Mouse (Mus musculus): ENCODE measurements at regions not wholly inside any gene's neighbourhood (a gene's known extent, or its start where the extent isn't known, plus 50 kb on each side); places are given as distances from the start of the nearest gene placed in this dataset.

- H3K9me3 ChIP-seq = no peaks in the 10 kb centered on the region
- H3K9ac ChIP-seq = no peak overlapping the region
- H3K4me2 ChIP-seq (replicated peaks) = no peak overlapping the region
- H3K27me3 ChIP-seq = no peaks in the 10 kb centered on the region
- ATAC-seq (ENCODE audit: low FRiP score, low read depth) = no peak
- no peaks in the 10 kb centered on the region for H3K36me3 ChIP-seq
- H3K4me3 ChIP-seq = no peak overlapping the region
- H3K27ac ChIP-seq = no peak overlapping the region
- WGBS = 67% methylated on average over 5 of the region's 5 CpGs
- peaks cover 23% of the 10 kb centered on the region for H3K4me1 ChIP-seq
These were observed 86.2 kb upstream of the Cpm start for GRCm38 (mm10) chr10:117542886-117543695.

DNA sequence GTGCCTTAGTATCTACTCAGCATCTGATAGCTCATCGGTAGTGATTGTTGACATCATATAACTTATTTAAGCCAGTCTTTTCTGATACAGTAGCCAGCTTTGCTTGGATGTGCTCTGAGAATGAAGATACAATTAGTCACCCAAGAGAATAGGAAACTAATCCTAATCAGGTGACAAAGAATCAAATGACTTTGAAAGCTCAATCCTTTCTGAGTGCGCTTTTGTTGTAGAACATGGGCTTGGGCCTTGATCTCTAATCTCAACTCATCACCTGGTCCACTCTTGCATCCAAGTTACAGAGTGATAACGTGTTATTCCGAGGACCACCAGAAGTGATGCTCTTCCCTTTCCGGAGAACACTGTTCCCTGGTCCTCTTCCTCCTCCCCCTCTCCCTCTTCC is 86.9 kb upstream of the Cpm start:
- H3K9ac ChIP-seq = no peak overlapping the region
- no peaks in the 10 kb centered on the region for H3K27me3 ChIP-seq
- peaks cover 17% of the 10 kb centered on the region for H3K4me1 ChIP-seq
- no peaks in the 10 kb centered on the region for H3K9me3 ChIP-seq
- H3K4me2 ChIP-seq (replicated peaks) = no peak overlapping the region
- no peaks in the 10 kb centered on the region for H3K36me3 ChIP-seq
- no peak overlapping the region for H3K4me3 ChIP-seq
- no peak overlapping the region for H3K27ac ChIP-seq
- ATAC-seq (ENCODE audit: low FRiP score, low read depth) = no peak
- WGBS = 81% methylated on average over 5 of the region's 5 CpGs

GRCm38 (mm10) chr10:117541487-117541886 is 87.8 kb upstream of the Cpm start:
- Histone ChIP-seq H3K4me2 (replicated peaks) (no peak overlapping the region), H3K9ac (no peak overlapping the region), H3K9me3 (no peaks in the 10 kb centered on the region), H3K27me3 (no peaks in the 10 kb centered on the region), H3K27ac (no peak overlapping the region), H3K4me3 (no peak overlapping the region), H3K36me3 (no peaks in the 10 kb centered on the region), H3K4me1 (peaks cover 16% of the 10 kb centered on the region)
- no peak for ATAC-seq (ENCODE audit: low FRiP score, low read depth)
- 79% methylated on average over 2 of the region's 2 CpGs for WGBS

GRCm38 (mm10) chr10:117540747-117541398 is 88.4 kb upstream of the Cpm start:
- H3K9ac ChIP-seq = no peak overlapping the region
- ATAC-seq (ENCODE audit: low FRiP score, low read depth) = no peak
- no peak overlapping the region for H3K4me2 ChIP-seq (replicated peaks)
- 79% methylated on average over 2 of the region's 2 CpGs for WGBS
- H3K27me3 ChIP-seq = no peaks in the 10 kb centered on the region
- no peaks in the 10 kb centered on the region for H3K36me3 ChIP-seq
- H3K27ac ChIP-seq = no peak overlapping the region
- H3K4me1 ChIP-seq = peaks cover 18% of the 10 kb centered on the region
- H3K4me3 ChIP-seq = no peak overlapping the region
- no peaks in the 10 kb centered on the region for H3K9me3 ChIP-seq

DNA sequence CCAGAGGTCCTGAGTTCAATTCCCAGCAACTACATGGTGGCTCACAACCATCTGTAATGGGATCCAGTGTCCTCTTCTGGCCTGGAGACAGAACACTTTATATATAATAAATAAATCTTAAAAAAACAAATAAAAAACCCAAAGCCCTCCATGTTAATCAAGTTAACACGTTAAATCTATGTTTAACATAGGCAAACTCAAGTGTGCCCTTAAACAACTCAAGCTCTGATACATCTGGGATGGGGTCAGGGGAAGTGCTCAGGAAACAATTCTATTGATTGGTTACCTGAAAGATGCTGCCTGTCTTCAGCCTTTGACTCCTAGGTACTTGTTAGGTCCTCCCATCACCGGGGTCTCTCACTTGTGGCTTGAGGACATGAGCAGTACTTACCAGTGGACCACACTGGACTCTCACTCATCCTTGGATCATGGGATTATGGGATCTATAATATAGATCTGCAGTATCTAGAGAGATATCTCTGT is 89.1 kb upstream of the Cpm start:
- Histone ChIP-seq H3K36me3 (no peaks in the 10 kb centered on the region), H3K4me1 (peaks cover 18% of the 10 kb centered on the region), H3K9ac (no peak overlapping the region), H3K4me3 (no peak overlapping the region), H3K27ac (no peak overlapping the region), H3K9me3 (no peaks in the 10 kb centered on the region), H3K27me3 (no peaks in the 10 kb centered on the region), H3K4me2 (replicated peaks) (no peak overlapping the region)
- no peak for ATAC-seq (ENCODE audit: low FRiP score, low read depth)
- 84% methylated on average over 2 of the region's 2 CpGs for WGBS

DNA sequence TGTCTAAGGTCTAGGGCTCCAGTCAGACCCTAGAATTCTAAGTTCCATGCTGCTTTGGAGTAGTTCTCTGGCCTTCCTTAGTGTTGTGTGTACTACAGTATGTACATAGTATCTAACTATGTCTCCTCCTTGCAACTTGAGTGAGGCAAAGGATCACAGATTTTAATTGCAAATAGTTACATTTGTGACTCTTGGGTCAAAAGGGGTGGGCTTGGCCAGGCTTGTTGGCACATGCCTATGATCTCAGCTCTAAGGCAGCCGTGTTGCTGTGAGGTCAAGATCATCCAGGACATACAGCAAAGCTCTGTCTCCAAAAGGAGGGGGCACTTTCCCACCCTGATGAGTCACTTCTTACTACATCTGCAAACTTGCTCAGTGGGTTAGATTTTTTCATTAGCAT is 89.8 kb upstream of the Cpm start:
- ATAC-seq (ENCODE audit: low FRiP score, low read depth) = no peak
- Histone ChIP-seq H3K9me3 (no peaks in the 10 kb centered on the region), H3K4me1 (peaks cover 16% of the 10 kb centered on the region), H3K27ac (no peak overlapping the region), H3K9ac (no peak overlapping the region), H3K4me2 (replicated peaks) (no peak overlapping the region), H3K27me3 (no peaks in the 10 kb centered on the region), H3K36me3 (no peaks in the 10 kb centered on the region), H3K4me3 (no peak overlapping the region)
- WGBS = 82% methylated on average over 1 of the region's 1 CpGs

GRCm38 (mm10) chr10:117538725-117539124 is 90.6 kb upstream of the Cpm start:
- Histone ChIP-seq H3K27me3 (no peaks in the 10 kb centered on the region), H3K4me3 (no peak overlapping the region), H3K4me1 (peaks cover 9% of the 10 kb centered on the region; the same call in 1 of the 2 replicates), H3K9ac (no peak overlapping the region), H3K36me3 (no peaks in the 10 kb centered on the region), H3K4me2 (replicated peaks) (no peak overlapping the region), H3K27ac (no peak overlapping the region), H3K9me3 (no peaks in the 10 kb centered on the region)
- WGBS = 89% methylated on average over 5 of the region's 5 CpGs
- no peak for ATAC-seq (ENCODE audit: low FRiP score, low read depth)

DNA sequence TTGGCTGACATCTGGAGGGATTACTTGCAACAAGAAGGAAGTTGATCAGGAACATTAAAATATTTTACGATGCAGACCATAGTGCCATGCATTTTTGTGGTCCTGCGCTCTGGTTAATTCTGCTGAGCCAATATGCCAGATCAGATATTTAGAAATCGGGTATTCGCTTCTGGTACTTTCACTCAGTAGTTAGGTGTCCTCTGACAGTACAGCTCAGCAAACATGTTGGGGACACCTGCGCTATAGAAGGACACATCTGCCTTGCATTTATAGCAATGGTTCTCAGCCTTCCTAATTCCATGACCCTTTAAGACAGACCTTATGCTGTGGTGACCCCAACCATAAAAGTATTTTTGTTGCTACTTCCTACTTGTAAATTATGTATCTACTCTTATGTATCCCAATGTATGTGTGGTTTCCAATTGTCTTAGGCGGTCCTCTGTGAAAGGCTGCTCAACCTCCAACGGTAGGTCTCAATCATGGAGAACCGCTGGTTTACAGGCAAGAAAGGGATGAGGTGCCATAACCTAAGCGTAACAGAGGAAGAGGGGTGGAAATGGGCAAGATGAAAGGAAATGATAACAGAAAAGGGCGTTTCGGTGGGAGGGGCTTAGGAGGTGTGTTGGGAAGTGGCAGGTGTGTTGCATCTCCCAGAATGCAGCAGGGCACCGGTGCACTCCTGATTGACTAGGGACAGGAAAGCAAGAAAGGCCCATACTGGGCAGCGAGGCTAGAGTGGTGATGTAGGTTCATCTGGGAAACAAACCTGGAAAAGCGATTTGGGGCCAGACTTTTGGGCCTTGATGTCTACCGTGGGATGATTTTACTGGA is 92.3 kb upstream of the Cpm start:
- no peaks in the 10 kb centered on the region for H3K27me3 ChIP-seq
- WGBS = 88% methylated on average over 15 of the region's 15 CpGs

DNA sequence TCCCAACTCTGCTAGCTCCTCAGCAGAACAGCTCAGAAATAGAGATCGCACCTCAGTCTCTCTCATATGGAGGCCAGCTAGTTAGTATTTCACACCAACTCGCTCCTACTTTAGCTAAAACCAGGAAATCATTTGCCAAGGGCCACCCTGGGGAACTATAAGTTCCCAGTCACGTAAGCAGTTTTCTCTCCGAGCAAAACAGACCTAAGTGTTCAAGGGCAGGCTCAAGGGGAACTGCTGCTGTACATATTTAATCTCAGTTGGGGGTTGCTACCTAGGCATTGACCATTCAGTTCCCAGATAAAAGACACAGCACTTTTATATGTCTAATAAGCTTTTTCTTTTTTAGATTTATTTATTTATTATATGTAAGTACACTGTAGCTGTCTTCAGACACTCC is 93.5 kb upstream of the Cpm start:
- H3K36me3 ChIP-seq = no peaks in the 10 kb centered on the region
- ATAC-seq (ENCODE audit: low FRiP score, low read depth) = no peak
- peaks cover 16% of the 10 kb centered on the region for H3K4me1 ChIP-seq
- no peak overlapping the region for H3K9ac ChIP-seq
- H3K9me3 ChIP-seq = no peaks in the 10 kb centered on the region
- H3K4me2 ChIP-seq (replicated peaks) = no peak overlapping the region
- WGBS = 50% methylated on average over 4 of the region's 4 CpGs
- H3K27me3 ChIP-seq = no peaks in the 10 kb centered on the region
- H3K27ac ChIP-seq = no peak overlapping the region
- no peak overlapping the region for H3K4me3 ChIP-seq

More for the DNA sequence above, 92.3 kb upstream of the Cpm start:
- no peak for ATAC-seq (ENCODE audit: low FRiP score, low read depth)
- H3K4me1 ChIP-seq = peaks cover 11% of the 10 kb centered on the region
- no peaks in the 10 kb centered on the region for H3K36me3 ChIP-seq
- no peak overlapping the region for H3K4me3 ChIP-seq
- no peak overlapping the region for H3K27ac ChIP-seq
- H3K9ac ChIP-seq = no peak overlapping the region
- no peak overlapping the region for H3K4me2 ChIP-seq (replicated peaks)
- H3K9me3 ChIP-seq = no peaks in the 10 kb centered on the region

DNA sequence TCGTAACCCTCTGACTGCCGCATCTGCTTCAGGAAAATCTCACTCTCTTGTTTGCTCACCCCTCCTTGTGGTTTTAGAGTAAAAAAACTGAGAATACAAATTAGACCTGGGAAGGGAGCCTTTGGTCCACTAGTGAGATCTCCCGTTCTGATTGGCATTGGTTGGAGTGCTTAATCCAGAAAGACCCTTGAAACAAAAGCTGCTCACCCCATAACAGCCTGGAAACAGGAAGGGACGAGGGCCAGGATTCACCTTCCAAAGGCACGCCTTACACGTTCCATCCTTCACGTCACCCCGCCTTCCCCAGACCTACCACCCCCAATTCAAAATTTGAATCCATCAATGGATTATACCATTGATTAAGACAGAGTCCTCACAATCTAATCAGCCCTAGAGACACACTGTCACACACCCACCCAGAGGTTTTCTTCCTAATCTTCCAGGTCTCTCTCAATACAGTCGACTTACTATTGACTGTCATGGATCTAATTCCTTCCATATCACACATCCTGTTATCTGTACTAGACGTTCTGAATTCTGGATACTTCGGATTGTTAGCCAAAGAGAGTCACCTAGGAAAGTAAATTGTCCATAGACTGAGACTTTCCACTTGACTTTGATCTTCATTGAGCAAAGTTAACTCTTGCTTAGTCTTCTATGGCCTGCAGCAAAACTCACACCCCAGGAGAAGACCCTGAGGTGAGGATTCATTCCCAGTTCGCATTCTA is 94.1 kb upstream of the Cpm start:
- Histone ChIP-seq H3K4me3 (no peak overlapping the region), H3K27ac (no peak overlapping the region), H3K27me3 (no peaks in the 10 kb centered on the region), H3K9me3 (no peaks in the 10 kb centered on the region), H3K4me1 (peaks cover 16% of the 10 kb centered on the region), H3K4me2 (replicated peaks) (no peak overlapping the region), H3K36me3 (no peaks in the 10 kb centered on the region), H3K9ac (no peak overlapping the region)
- WGBS = 91% methylated on average over 12 of the region's 12 CpGs
- no peak for ATAC-seq (ENCODE audit: low FRiP score, low read depth)

- ATAC-seq (ENCODE audit: low FRiP score, low read depth) = no peak
These were observed 94.8 kb upstream of the Cpm start for GRCm38 (mm10) chr10:117534478-117534877.

More at GRCm38 (mm10) chr10:117534478-117534877, 94.8 kb upstream of the Cpm start:
- 89% methylated on average over 4 of the region's 4 CpGs for WGBS
- H3K4me1 ChIP-seq = peaks cover 16% of the 10 kb centered on the region
- no peak overlapping the region for H3K4me3 ChIP-seq
- no peaks in the 10 kb centered on the region for H3K36me3 ChIP-seq
- no peak overlapping the region for H3K9ac ChIP-seq
- H3K4me2 ChIP-seq (replicated peaks) = no peak overlapping the region
- H3K27ac ChIP-seq = no peak overlapping the region
- H3K9me3 ChIP-seq = no peaks in the 10 kb centered on the region
- H3K27me3 ChIP-seq = no peaks in the 10 kb centered on the region
